Mouse (Mus musculus): ENCODE measurements around the gene Scn10a.

The Scn10a gene

GRCm38 (mm10) chr9:119687893-119688292, 31.2 kb downstream of the Scn10a start:
- H3K27me3 ChIP-seq (ENCODE audit: control insufficient read depth, insufficient read depth, low read length, poor library complexity, severe bottlenecking), result no peaks in the 10 kb centered on the region
- DNase-seq (ENCODE audit: low read depth, low spot score), result no peak

GRCm38 (mm10) chr9:119686187-119686586, 32.9 kb downstream of the Scn10a start:
- Histone ChIP-seq H3K36me3 (ENCODE audit: control insufficient read depth, insufficient read depth, low read length, poor library complexity, severe bottlenecking) (no peaks in the 10 kb centered on the region), H3K27me3 (ENCODE audit: control insufficient read depth, insufficient read depth, low read length, poor library complexity, severe bottlenecking) (no peaks in the 10 kb centered on the region)

More at GRCm38 (mm10) chr9:119687893-119688292, 31.2 kb downstream of the Scn10a start:
- H3K36me3 ChIP-seq (ENCODE audit: control insufficient read depth, insufficient read depth, low read length, poor library complexity, severe bottlenecking), result no peaks in the 10 kb centered on the region

DNA sequence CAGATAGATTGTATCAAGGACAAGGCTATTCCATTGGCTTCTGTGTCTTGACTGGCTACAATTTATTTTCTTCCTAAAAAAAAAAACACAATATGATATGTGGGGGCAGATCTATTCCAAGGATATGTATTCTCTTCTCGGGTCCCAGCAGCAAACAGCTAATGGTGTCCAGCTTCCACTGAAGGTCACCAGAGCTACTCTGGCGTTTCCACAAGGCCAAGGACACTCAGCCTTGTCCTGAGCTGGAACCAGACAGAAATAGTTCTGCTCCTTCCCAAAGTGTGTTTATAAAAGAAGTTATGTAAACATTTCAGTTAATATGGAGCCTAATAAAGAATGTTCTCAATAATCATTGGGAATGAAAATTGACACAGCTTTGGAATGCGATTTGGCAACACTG, 38.2 kb downstream of the Scn10a start:
- no peaks in the 10 kb centered on the region for H3K36me3 ChIP-seq (ENCODE audit: control insufficient read depth, insufficient read depth, low read length, poor library complexity, severe bottlenecking)
- no peaks in the 10 kb centered on the region for H3K27me3 ChIP-seq (ENCODE audit: control insufficient read depth, insufficient read depth, low read length, poor library complexity, severe bottlenecking)
- DNase-seq (ENCODE audit: low read depth, low spot score), result no peak

More at GRCm38 (mm10) chr9:119686187-119686586, 32.9 kb downstream of the Scn10a start:
- DNase-seq (ENCODE audit: low read depth, low spot score), result peak; percentile 8

- Histone ChIP-seq H3K36me3 (ENCODE audit: control insufficient read depth, insufficient read depth, low read length, poor library complexity, severe bottlenecking) (no peaks in the 10 kb centered on the region), H3K27me3 (ENCODE audit: control insufficient read depth, insufficient read depth, low read length, poor library complexity, severe bottlenecking) (no peaks in the 10 kb centered on the region)
- no peak for DNase-seq (ENCODE audit: low read depth, low spot score)
Measured at GRCm38 (mm10) chr9:119664109-119664508, 55.0 kb downstream of the Scn10a start.

GRCm38 (mm10) chr9:119656111-119656510, 63.0 kb downstream of the Scn10a start:
- Histone ChIP-seq H3K27me3 (ENCODE audit: control insufficient read depth, insufficient read depth, low read length, poor library complexity, severe bottlenecking) (no peaks in the 10 kb centered on the region), H3K36me3 (ENCODE audit: control insufficient read depth, insufficient read depth, low read length, poor library complexity, severe bottlenecking) (no peaks in the 10 kb centered on the region)
- DNase-seq (ENCODE audit: low read depth, low spot score), result no peak

GRCm38 (mm10) chr9:119653758-119654157, 65.4 kb downstream of the Scn10a start:
- Histone ChIP-seq H3K36me3 (ENCODE audit: control insufficient read depth, insufficient read depth, low read length, poor library complexity, severe bottlenecking) (no peaks in the 10 kb centered on the region), H3K27me3 (ENCODE audit: control insufficient read depth, insufficient read depth, low read length, poor library complexity, severe bottlenecking) (no peaks in the 10 kb centered on the region)
- no peak for DNase-seq (ENCODE audit: low read depth, low spot score)

DNA sequence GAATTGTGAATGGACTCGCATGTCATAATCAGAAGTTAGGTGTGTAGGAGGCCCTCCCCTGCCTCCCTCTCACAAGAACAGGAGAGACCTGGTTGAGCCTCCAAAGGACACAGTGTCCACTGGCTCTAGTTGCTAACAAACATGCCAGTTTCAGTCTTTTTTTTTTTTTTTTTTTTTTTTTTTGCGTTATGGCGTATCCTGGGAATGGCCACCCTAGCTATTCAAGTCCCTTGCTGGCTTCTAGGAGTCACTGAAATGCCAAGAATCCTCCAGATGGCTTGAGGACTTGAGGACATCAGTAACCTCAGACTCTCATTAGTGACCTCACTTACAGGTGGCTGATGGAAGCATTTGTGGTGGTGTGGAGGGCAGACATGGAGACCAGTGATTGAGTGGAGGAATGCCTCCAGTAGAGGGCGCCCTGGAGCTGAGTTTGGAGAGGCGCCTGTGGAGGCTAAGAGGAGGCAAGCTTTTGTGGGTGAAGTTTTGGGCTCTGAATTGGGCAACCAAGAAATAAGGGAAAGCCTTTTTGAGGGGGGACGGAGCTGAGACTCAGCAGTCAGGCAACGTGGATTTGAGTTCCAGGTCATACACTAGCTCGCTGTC, 72.1 kb downstream of the Scn10a start:
- Histone ChIP-seq H3K27me3 (ENCODE audit: control insufficient read depth, insufficient read depth, low read length, poor library complexity, severe bottlenecking) (no peaks in the 10 kb centered on the region), H3K36me3 (ENCODE audit: control insufficient read depth, insufficient read depth, low read length, poor library complexity, severe bottlenecking) (no peaks in the 10 kb centered on the region)
- peak; percentile 75 for DNase-seq (ENCODE audit: low read depth, low spot score)

- Histone ChIP-seq H3K27me3 (ENCODE audit: control insufficient read depth, insufficient read depth, low read length, poor library complexity, severe bottlenecking) (no peaks in the 10 kb centered on the region), H3K36me3 (ENCODE audit: control insufficient read depth, insufficient read depth, low read length, poor library complexity, severe bottlenecking) (no peaks in the 10 kb centered on the region)
- no peak for DNase-seq (ENCODE audit: low read depth, low spot score)
Measured at GRCm38 (mm10) chr9:119641985-119642384, 77.1 kb downstream of the Scn10a start.

GRCm38 (mm10) chr9:119634216-119634843, 84.8 kb downstream of the Scn10a start:
- no peaks in the 10 kb centered on the region for H3K27me3 ChIP-seq (ENCODE audit: control insufficient read depth, insufficient read depth, low read length, poor library complexity, severe bottlenecking)
- no peak for DNase-seq (ENCODE audit: low read depth, low spot score)
- no peaks in the 10 kb centered on the region for H3K36me3 ChIP-seq (ENCODE audit: control insufficient read depth, insufficient read depth, low read length, poor library complexity, severe bottlenecking)

- DNase-seq (ENCODE audit: low read depth, low spot score), result no peak
- H3K36me3 ChIP-seq (ENCODE audit: control insufficient read depth, insufficient read depth, low read length, poor library complexity, severe bottlenecking), result no peaks in the 10 kb centered on the region
- no peaks in the 10 kb centered on the region for H3K27me3 ChIP-seq (ENCODE audit: control insufficient read depth, insufficient read depth, low read length, poor library complexity, severe bottlenecking)
Measured at GRCm38 (mm10) chr9:119633475-119633874, 85.6 kb downstream of the Scn10a start.

- Histone ChIP-seq H3K27me3 (ENCODE audit: control insufficient read depth, insufficient read depth, low read length, poor library complexity, severe bottlenecking) (no peaks in the 10 kb centered on the region), H3K36me3 (ENCODE audit: control insufficient read depth, insufficient read depth, low read length, poor library complexity, severe bottlenecking) (no peaks in the 10 kb centered on the region)
- no peak for DNase-seq (ENCODE audit: low read depth, low spot score)
Measured at GRCm38 (mm10) chr9:119632801-119633200, 86.3 kb downstream of the Scn10a start.

- Histone ChIP-seq H3K36me3 (ENCODE audit: control insufficient read depth, insufficient read depth, low read length, poor library complexity, severe bottlenecking) (no peaks in the 10 kb centered on the region), H3K27me3 (ENCODE audit: control insufficient read depth, insufficient read depth, low read length, poor library complexity, severe bottlenecking) (no peaks in the 10 kb centered on the region)
- DNase-seq (ENCODE audit: low read depth, low spot score), result no peak
Measured at GRCm38 (mm10) chr9:119631899-119632533, 87.1 kb downstream of the Scn10a start.

GRCm38 (mm10) chr9:119631393-119631898, 87.7 kb downstream of the Scn10a start:
- DNase-seq (ENCODE audit: low read depth, low spot score), result no peak
- Histone ChIP-seq H3K27me3 (ENCODE audit: control insufficient read depth, insufficient read depth, low read length, poor library complexity, severe bottlenecking) (no peaks in the 10 kb centered on the region), H3K36me3 (ENCODE audit: control insufficient read depth, insufficient read depth, low read length, poor library complexity, severe bottlenecking) (no peaks in the 10 kb centered on the region)

- no peak for DNase-seq (ENCODE audit: low read depth, low spot score)
- H3K27me3 ChIP-seq (ENCODE audit: control insufficient read depth, insufficient read depth, low read length, poor library complexity, severe bottlenecking), result no peaks in the 10 kb centered on the region
- no peaks in the 10 kb centered on the region for H3K36me3 ChIP-seq (ENCODE audit: control insufficient read depth, insufficient read depth, low read length, poor library complexity, severe bottlenecking)
Measured at GRCm38 (mm10) chr9:119628690-119629268, 90.3 kb downstream of the Scn10a start.

GRCm38 (mm10) chr9:119627227-119627626, 91.9 kb downstream of the Scn10a start:
- no peak for DNase-seq (ENCODE audit: low read depth, low spot score)
- Histone ChIP-seq H3K36me3 (ENCODE audit: control insufficient read depth, insufficient read depth, low read length, poor library complexity, severe bottlenecking) (no peaks in the 10 kb centered on the region), H3K27me3 (ENCODE audit: control insufficient read depth, insufficient read depth, low read length, poor library complexity, severe bottlenecking) (no peaks in the 10 kb centered on the region)

All from splenic B cell, adult 2 months (primary cell).